Mouse (Mus musculus) kidney, adult 11 months (tissue): ENCODE measurements at regions not wholly inside any gene's neighbourhood (a gene's known extent, or its start where the extent isn't known, plus 50 kb on each side); places are given as distances from the start of the nearest gene placed in this dataset.

Experiments
- DNase-seq: peaks from one replicate; pipeline ENCODE4 v3.0.0; 2022

GRCm38 (mm10) chr15:7006271-7006670, 84.1 kb upstream of the Lifr start:
- DNase-seq, result peak; percentile 35

GRCm38 (mm10) chr15:7008725-7009380, 81.6 kb upstream of the Lifr start:
- no peak for DNase-seq

GRCm38 (mm10) chr15:7010966-7011695, 79.3 kb upstream of the Lifr start:
- no peak for DNase-seq

- DNase-seq, result no peak
Observed at GRCm38 (mm10) chr15:7011696-7012070, 78.7 kb upstream of the Lifr start.

- DNase-seq, result no peak
Observed at GRCm38 (mm10) chr15:7012446-7012845, 78.0 kb upstream of the Lifr start.

GRCm38 (mm10) chr15:7013047-7013446, 77.4 kb upstream of the Lifr start:
- DNase-seq, result no peak

- DNase-seq, result no peak
Observed at GRCm38 (mm10) chr15:7014984-7015383, 75.4 kb upstream of the Lifr start.

- no peak for DNase-seq
Observed at GRCm38 (mm10) chr15:7016018-7016417, 74.4 kb upstream of the Lifr start.

GRCm38 (mm10) chr15:7017281-7017845, 73.1 kb upstream of the Lifr start:
- DNase-seq, result no peak

- DNase-seq, result no peak
Observed at GRCm38 (mm10) chr15:7022660-7023059, 67.8 kb upstream of the Lifr start.

GRCm38 (mm10) chr15:7025194-7025593, 65.2 kb upstream of the Lifr start:
- DNase-seq, result no peak

- DNase-seq, result no peak
Observed at GRCm38 (mm10) chr15:7031297-7032043, 58.9 kb upstream of the Lifr start.

- DNase-seq, result no peak
Observed at GRCm38 (mm10) chr15:7037475-7037874, 52.9 kb upstream of the Lifr start.

- DNase-seq, result peak; percentile 20
Observed at GRCm38 (mm10) chr15:7039119-7039518, 51.3 kb upstream of the Lifr start.

GRCm38 (mm10) chr15:7039825-7040224, 50.6 kb upstream of the Lifr start:
- no peak for DNase-seq
